Mouse (Mus musculus): ENCODE results near the gene Crocc2.
"Not testable (repeated sequence)": the region's sequence is repeated elsewhere in the genome, so short reads cannot be mapped to it uniquely, and the experiment has no call there.

Crocc2 gene

DNA sequence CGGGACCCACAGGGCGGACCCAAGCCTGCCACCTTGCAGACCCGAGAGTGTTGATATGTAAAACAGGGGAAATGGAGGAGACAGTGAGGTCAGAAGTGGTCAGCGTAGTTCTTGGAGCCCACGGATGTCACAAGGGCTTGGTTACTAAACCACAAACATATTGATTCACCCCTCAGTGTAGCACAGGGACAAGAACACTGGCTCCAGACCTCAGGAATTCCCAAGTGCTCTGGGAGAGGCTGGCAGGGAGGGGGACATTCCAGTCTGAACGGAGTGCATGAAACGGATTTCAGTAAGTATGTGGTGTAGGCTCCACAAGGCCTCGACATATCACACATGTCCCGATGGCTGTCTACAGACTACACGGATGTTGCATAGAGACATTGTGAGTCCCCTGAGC is 6.6 kb upstream of the Crocc2 start:
- no peak for DNase-seq (ENCODE audit: low spot score)

DNA sequence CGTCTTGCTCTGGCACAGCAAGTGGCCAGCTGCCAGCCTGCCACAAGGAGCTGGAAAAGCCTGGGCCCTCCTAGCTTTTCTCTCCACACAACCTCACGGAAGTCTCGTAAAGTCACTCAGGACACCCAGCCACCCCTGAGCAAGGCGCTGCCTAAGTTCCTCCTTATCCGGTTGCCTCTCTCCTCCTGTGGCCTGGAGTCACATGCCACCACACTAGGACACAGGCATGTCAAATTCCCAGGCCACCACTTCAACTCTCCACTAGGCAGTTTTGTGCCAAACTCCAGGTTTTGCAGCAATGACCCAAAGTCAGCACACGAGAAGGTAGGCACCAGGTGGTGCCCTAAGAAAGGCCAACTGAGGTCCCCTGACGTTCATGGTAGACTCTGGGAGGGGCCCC is 5.9 kb upstream of the Crocc2 start:
- DNase-seq (ENCODE audit: low spot score): no peak

DNA sequence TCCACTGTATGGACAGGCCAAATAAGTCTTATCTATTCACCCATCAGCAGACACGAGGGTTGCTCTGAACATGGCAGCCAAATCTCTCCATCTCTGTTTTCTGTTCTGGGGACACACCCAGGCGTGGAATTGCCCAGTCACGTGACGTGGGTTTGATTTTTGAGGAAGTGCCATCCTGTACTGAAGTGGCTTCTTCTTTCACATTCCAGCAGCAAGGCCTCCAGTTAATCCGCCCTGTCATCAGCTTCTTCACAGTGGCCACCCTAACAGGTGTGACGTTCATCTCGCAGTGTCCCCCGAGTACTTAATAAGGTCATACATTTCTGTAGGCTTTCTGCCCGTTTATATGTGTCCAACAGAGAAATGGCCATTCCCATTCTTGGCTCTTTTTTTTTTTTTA is 3.1 kb upstream of the Crocc2 start:
- DNase-seq (ENCODE audit: low spot score): no peak

DNA sequence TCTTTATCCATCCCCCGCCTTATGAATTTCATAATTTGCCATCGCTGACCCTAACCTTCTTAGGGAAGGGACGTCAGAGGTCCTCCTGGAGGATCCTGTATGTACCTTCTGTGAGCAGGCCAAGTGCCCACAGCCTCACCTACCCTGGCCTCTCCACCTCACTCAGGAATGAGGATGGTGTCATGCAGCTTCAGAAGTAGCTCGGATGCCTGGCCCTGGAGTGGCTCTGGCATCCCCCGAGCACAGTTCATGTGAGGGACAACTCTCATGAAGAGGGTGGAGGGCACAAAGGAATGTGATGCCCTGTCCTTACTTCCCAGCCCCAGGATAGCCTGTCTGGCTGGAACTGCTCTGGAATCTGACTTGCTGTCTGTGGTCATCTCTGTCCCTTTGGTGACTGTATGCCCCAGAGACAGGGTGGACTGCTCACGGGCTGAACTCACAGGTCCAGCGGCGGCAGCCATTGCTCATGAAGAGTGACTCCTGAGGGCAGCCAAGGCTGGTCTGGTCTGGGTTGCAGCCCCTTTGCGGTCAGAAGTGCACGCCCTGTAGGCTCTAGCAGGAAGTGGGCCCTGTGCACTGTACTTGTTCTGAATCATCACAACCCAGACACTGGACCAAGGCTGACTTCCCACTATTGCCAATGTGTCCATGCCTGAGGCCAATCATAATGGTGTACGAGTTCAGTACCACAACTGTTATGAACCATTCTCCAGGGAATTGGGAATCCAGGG is 2.0 kb upstream of the Crocc2 start:
- DNase-seq (ENCODE audit: low spot score): no peak

DNA sequence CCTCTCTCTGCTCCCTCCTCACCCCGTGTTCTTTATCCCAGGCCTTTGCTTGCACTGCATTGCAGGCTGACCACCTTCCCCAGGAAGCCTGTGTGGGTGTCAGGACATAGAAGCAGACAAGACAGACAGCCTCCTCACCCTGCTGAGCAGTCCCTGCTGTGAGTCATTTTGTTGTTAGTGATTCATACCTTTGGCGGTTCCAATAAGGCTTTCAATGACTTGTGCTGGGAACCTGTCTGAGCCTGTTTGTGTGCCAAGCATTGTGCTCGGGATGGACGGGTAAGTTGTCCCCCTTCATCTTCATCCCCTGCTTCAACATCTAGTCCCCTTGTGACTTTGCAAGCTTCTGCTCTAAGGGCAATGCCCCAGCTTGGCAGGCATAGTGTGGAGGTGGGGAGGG is 5.1 kb downstream of the Crocc2 start:
- DNase-seq (ENCODE audit: low spot score): no peak

DNA sequence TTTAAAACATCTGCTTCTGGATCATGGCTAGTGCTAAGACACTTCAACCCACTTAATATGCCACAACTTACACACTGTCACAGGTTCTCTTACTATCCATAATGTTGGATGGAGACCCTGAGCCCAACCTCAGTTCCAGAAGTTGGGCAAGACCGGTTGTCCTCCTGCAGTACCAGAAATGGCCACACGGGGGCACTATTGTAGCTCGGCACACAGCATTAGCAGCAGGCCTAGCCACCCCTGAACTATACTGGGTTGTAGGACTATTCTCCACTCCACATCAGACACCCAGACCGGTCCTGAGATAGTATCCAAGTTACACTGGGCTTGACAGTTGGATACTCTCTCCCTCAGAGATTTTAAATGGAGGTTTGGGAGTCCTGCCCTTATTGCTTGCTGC is 5.9 kb downstream of the Crocc2 start:
- peak; percentile 50 for DNase-seq (ENCODE audit: low spot score)

DNA sequence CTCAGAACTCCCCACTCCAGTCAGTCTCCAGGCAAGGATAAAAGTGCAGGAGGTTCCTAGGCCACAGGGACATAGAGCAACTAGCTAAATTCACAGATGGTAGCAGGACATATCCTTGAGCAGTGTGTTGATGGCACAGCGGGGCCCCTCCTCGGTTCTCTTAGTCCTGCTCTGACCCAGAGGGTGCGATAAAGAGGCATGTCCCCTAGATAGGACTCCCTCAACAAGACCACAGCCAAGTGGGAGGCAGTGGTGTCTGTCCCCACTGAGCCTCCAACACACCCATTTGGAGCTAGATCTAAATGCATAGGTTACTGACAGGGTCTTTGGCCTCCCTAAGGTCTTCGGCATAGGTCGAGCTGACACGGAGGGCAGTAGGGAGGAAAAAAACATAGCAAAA is 7.3 kb downstream of the Crocc2 start:
- no peak for DNase-seq (ENCODE audit: low spot score)

DNA sequence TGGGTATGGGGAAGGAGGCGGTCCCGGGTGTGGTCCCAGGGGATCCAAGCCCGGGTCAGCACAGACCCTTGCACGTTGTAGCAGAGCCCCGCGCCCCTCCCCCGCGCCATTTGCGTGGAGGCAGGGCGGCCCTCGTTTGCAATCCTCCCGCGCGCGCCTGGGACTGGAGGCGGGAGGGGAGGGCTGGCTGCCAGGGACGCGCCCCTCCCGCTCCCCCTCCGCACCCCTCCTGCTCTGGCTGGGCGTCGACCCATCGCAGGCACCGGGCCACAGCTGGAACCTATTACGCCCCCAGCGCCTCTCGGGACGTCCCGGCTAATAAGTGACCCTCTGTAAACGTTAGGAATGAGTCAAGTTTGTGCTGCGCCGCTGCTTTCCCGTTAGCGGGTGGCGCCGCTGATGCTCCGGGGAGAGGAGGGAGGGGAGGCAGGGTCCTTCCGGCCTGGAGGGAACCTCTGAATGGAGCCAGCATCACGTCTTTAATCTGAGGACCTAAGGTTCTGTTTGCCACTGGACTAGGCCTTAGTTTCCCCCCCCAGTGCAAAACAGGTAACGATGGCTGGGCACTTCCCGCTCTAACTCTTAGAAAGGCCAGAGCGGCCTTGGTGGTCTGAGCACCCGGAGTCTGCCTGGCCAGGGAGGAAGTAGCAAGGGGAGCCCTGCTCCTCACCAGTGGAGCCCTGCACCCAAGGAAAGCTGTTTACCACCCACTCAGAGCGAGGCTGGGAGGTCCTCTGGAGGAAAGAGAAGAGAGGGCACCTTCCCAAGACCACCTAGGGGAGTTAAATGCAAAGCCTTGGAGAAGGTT is 8.2 kb downstream of the Crocc2 start:
- no peak for DNase-seq (ENCODE audit: low spot score)

DNA sequence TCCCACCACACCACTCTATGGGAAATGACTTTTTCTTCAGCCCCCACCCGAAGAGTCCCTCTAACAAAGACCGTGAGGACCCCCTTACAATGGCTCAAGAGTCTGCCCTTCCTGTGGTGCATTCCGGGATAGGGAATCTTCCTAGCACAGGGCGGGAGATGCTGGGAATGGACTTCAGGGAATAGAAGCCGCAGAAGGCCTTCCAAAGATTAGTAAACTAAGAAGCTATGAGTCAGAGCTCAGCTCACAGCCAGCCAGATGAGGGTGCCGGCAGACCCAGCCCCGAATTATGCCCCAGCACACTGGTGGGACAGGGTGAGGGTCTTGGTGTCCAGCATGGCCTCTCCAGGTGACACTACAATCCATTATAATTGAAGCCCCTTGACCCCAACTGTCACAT is 13.8 kb downstream of the Crocc2 start:
- no peak for DNase-seq (ENCODE audit: low spot score)

DNA sequence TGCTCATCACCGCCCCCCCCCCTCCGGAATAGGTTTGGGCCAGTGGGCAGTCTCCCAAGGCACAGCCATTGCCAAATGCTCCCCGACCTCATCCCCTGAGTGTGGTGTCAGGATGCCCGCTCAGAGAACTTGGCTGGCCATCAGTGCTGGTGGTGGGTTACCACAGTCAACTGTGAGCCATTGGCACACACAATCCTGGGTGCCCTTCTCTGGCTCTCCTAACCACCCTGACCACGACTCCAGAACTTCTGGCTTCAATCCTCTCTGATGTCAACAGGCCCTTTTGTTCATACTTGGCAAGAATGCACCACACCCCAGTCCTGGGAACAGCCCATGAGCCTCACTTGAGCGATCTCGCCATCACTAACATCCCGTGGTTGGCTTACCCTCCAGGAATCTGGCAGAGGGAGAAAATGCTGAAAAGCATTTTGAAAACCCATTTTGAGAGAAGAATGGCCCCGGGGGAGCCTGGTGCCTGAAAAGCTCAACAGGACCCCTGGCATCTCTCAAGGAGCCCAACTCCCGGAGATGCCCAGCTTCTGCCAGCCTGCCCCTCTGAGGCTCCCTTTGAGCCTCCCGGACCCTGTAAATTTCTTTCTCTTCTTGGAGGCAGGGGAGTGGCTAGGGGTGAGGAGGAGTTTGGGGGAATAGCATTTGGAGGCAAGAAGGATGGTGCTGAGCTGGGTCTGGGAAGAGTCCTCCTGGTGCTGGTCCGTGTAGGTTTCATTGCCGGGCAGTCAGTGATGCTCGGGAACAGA is 15.7 kb downstream of the Crocc2 start:
- no peak for DNase-seq (ENCODE audit: low spot score)

DNA sequence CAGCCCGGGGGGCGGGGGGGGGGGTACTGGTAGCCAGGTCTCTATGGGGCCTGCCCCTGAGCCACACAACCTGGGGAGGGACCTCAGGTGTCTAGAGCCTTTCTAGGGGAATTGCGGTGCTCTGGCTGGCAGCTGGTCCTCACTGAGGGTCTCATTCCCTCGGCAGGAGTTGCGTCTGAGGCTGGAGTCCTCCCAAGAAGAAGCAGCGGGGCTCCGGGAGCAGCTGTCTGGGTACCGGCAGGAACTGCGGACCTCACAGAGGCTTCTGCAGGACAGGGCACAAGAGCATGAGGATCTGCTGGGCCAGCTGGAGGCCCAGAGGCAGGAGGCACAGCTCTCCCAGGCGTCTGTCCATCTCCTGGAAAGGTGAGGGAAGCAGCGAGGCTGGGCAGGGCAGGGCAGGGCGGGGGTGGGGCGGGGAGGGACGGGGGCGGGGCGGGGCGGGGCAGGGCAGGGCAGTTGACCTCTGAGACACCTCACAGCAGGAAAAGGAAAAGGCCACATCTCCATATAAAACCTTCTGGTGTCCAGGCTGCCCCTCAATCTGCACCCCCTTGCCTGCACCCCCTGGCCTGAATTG is 22.3 kb downstream of the Crocc2 start:
- DNase-seq (ENCODE audit: low spot score): no peak

DNA sequence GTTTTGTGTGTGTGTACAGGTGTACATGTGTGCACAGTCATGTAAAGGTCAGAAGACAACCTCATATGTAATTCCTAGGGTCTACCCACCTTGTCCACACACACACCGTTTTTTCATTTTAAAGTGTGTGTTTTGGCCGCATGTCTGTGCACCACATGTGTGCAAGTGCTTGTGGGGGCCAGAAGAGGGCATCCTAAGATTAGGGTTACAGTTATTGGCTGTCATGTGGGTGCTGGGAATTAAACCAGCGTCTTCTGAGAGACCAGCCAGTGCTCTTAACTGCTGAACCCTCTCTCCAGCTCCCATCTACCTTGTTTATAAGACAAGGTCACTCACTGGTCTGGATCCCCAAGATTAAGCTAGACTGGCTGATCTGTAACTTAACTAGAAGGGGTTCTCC is 26.4 kb downstream of the Crocc2 start:
- DNase-seq (ENCODE audit: low spot score): no peak

DNA sequence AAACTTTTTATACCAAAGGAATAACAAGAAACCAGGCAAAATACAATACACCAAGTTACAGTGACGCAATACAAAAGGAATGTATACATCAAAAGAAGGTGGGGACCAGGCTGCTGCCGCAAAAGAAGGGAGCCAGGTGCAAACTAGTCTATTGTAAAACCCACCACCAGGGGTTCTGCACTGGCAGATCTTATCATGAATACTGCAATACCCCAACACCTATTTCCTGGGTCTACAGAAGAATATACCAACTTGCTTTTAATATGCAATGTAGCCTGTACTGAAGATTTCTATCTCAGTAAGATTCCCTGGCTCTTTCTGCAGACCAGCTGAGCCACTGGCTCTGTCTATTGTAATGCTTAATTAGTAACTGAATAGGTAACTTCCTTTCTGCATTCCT is 28.9 kb downstream of the Crocc2 start:
- not testable (repeated sequence) for DNase-seq (ENCODE audit: low spot score)

DNA sequence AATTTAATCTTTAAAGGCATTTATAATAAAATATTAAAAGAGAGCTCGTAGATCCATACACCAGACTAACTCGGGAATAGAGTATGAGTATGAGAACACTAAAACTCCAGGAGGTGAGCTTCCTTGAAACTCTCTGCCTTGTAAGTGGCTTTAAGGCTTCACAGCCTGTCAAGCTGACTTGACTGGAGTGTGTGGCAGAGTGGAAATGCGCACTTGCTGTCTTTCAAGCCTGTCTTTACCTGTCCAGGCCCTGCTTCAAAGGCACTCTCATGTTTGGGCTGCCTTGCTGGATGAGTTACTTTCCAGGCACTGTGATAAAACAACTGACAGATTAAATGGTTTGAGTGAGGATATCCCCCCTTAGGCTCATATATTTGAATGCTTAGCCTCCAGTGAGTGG is 29.4 kb downstream of the Crocc2 start:
- no peak for DNase-seq (ENCODE audit: low spot score)

DNA sequence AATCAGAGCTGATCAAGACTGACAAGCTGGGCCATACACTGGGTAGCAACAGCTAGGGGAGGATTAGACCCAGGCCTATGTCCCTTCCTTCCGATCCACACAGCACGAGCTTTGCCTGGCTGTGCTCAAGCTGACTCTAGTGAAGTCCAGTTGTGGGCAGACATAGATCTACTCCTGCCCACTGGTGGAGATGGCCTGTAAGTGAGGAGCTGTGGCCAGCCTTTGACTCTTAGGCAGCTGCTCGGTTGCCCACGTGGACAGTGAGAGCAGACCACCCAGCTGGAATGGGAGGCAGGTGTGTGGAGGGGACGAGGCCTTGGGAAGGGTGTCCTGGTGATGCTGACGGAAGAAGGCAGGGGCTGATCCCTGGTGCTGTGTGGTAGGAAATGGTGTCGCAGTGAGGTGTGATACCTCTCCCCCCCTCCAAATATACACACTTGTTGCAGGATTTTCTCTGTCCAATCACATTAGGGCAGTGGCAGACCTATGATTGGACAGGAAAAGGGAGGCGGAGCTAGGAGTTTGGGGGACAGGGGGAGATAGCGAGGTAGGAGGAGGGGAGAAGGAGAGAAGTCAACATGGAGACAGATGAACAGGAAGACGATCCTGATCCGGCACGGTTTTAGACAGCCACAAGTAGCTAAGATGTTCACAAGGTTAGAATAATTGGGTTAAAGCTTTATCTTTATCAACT is 37.9 kb downstream of the Crocc2 start:
- no peak for DNase-seq (ENCODE audit: low spot score)

DNA sequence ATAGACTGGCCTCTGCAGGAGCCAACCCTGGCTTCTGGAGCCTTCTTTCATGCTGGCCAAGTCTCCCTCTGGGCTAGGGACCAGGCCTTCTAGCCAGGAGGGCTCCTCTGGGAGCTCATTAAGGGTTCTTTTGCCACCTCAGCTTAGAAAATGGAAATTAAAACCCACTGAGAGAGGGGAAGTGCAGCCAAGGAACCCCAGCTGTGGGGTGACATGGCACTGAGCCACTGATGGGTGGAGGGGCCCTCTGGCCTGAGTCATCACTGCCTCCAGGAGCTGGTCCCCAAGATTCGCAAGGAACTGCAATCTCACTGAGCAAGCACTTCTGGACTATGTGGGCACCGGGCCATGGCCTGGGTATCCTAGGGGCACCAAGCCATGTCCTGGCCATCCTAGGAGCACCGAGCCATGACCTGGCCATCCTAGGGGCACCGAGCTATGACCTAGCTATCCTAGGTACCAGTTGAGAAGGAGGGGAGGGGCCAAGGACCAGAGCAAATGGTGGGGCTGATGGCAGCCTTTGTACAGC is 39.1 kb downstream of the Crocc2 start:
- no peak for DNase-seq (ENCODE audit: low spot score)

DNA sequence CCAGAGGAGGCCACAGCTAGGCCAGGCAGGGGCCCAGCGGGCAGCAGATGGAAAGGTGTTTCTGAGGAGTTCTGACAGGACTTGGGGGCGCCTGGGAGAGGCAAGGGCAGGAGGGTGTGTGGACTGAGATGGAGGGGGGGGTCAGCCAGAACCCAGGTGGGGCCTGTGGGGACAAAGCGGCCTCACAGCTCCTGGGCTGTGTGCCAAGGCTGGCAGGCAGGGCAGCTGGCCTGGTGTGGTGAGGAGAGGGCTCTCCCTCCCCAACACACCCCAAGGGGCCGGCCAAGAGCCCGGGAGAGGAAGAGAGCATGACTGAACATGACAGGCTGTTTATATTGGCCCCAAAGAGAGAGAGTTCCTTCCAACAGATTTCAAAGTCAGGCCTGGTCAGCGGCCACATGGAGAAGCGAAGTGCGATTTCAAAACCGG is 41.7 kb downstream of the Crocc2 start:
- no peak for DNase-seq (ENCODE audit: low spot score)

DNA sequence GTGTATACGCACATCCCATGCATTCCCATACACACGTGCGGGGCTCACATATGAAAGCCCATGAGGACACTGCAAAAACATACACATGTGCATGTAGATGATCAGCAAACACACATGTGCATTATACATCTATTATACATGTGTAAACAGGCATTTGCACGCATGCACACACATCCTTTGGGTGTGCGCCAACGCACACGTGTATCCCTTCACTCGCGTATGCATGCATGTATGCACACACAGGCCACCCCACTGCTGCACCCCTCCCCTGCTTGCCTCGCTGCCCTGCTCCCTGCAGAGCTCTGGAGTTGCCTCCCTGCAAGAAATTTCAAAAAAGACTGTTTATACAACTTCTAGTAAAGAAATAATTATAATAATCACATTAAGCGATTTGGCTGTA is 42.5 kb downstream of the Crocc2 start:
- no peak for DNase-seq (ENCODE audit: low spot score)

DNA sequence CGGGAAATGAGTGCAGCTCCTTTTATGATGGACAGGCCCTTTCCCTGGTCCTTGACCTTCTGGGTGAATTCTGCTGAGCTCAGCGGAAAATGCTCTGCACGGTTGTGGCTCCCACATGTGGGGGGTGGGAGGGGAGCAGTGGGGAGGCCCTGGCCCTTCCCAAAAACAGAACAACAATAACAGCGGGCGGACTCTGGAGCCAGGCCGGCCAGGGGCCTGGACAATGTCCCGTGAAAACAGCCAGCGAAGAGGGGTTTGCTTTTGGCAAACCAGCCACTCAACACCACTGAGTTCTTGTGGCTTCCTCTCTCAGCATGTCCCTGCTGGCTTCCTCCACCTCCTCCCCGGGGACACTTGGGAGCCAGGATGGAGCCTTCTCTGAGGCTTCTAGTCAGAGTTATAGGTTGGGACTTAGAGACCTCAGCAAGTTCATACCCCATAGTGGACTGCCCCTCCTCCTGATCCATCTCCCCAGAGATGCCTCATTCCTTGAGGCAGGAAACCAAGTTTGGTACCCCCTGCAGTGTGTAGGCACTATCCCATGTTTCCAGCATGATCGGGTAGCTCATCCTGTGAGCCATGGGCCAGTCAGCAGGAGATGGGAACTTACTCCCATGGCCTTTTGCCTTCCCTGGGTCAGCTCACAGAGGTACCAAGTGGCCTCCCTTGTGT is 43.2 kb downstream of the Crocc2 start:
- no peak for DNase-seq (ENCODE audit: low spot score)

DNA sequence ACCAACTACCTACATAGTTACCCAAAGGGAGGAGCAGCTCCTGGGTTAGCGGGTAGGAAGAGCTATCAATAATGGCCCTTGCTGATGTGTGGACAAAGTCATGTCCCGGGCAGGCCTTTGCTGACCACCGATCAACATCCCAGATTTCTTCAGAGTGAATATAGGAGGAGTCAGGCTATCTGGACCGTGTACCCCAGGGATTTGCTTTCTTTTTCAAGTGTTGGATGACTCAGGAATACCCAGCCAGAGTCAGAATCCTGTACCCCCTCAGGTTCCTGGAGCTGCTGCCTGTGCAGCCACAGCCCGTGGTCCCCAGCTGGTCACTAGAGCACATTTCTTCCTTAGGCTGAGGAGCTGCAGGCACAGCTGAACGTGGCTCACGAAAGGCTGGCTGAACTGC is 43.9 kb downstream of the Crocc2 start:
- no peak for DNase-seq (ENCODE audit: low spot score)

DNA sequence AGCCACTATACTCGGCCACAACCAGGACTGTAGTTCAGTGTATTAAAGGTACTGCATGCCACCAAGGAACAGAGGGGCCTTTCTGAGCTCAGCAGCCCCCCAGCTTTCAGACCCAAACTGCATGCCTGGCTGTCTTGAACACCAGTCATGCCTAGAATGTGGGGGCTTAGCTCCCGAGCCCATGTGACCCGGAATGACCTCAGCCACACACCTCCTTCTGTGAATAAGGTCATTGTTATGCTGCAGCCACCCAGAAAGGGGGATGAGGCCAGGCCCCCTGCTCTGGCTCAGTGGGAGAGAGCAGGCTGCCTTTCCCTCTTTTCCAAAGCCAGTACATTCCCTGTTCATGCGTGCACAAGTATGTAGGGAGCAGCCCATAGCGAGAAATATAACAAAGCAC is 46.1 kb downstream of the Crocc2 start:
- DNase-seq (ENCODE audit: low spot score): no peak
